Mouse (Mus musculus) midbrain, embryonic 10.5 days (tissue): ENCODE results near the gene Tmem44. TPM values are rescaled to one million over a fixed set of nuclear protein-coding genes. Genes with fewer than 3 reads are reported as not detected.

Source experiments
- DNase-seq: peaks from one replicate; pipeline ENCODE4 v3.0.0-alpha.2; 2017; ENCODE audit warnings: low spot score
- H3K27ac ChIP-seq: fragments of 300-500 bp; sonication (generic); replicated peaks from 2 replicates; pipeline ENCODE4 v1.5.1; 2016; ENCODE audit warnings: mild to moderate bottlenecking
- H3K27me3 ChIP-seq: fragments of 300-500 bp; sonication (generic); 2 replicates; pipeline ENCODE4 v1.6.1; 2016; ENCODE audit warnings: low read depth, mild to moderate bottlenecking; ENCODE audit not compliant: poor library complexity, severe bottlenecking
- H3K36me3 ChIP-seq: fragments of 300-500 bp; sonication (generic); 2 replicates; pipeline ENCODE4 v1.6.1; 2016; ENCODE audit warnings: mild to moderate bottlenecking, moderate library complexity
- H3K4me1 ChIP-seq: fragments of 300-500 bp; sonication (generic); 2 replicates; pipeline ENCODE4 v1.6.1; 2016
- H3K4me3 ChIP-seq: fragments of 300-500 bp; sonication (generic); 2 replicates; pipeline ENCODE4 v1.5.1; 2016; ENCODE audit warnings: mild to moderate bottlenecking, moderate library complexity
- H3K9me3 ChIP-seq: fragments of 300-500 bp; sonication (generic); replicated peaks from 2 replicates; pipeline ENCODE4 v1.6.1; 2016; ENCODE audit warnings: mild to moderate bottlenecking
- WGBS: fragments of 180-500 bp; shearing (Covaris S2); methylation state at CpG from one replicate; pipeline ENCODE4 v1.1.7; 2016; 5-methylcytosine and 5-hydroxymethylcytosine counted together
- polyA plus RNA-seq: library from polyadenylated mRNA; unstranded; fragments of >200 nt; fragmentation: Nextera tagmentation; extraction: Ambion mirVana; gene quantifications from 2 replicates; pipeline ENCODE4 v1.2.1, GENCODE M21; 2016

Gene Tmem44
- polyA plus RNA-seq, 1 experiment from 2014 or later: 21.6 TPM

DNA sequence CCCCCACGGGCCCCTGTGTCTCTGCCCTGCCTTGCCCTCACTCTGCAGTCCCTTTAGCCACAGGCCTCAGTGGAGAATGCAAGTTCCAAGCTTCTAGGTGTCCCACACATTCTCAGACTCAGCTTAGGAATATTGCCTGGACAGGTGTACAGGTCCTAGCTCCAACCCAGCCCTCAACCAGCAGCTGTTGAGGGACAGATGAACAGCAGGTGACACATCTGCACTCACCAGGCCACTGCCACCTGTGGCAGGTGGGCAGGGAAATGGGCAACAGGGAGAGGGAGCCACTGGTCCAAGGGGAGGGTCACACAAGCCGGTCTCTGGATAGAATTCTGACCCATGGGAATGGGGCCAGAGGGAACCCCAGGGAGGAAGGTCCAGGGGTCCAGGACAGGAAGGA lies 22.8 kb downstream of the Tmem44 start:
- Histone ChIP-seq H3K27ac (no peak overlapping the region), H3K4me1 (peaks cover 5% of the 10 kb centered on the region; the same call in 1 of the 2 replicates), H3K27me3 (no peaks in the 10 kb centered on the region), H3K9me3 (no peaks in the 10 kb centered on the region), H3K36me3 (peaks cover 52% of the 10 kb centered on the region), H3K4me3 (no peak overlapping the region)
- WGBS: 63% methylated on average over 2 of the region's 2 CpGs
- no peak for DNase-seq

- no peaks in the 10 kb centered on the region for H3K27me3 ChIP-seq
- WGBS: 90% methylated on average over 14 of the region's 14 CpGs
- peaks cover 64% of the 10 kb centered on the region for H3K36me3 ChIP-seq
- no peak for DNase-seq
- no peaks in the 10 kb centered on the region for H3K9me3 ChIP-seq
- no peak overlapping the region for H3K4me3 ChIP-seq
- H3K27ac ChIP-seq: no peak overlapping the region
- no peaks in the 10 kb centered on the region for H3K4me1 ChIP-seq
These were observed 24.9 kb downstream of the Tmem44 start for GRCm38 (mm10) chr16:30525756-30526155.

- no peak for DNase-seq
- Histone ChIP-seq H3K4me1 (no peaks in the 10 kb centered on the region), H3K36me3 (peaks cover 59% of the 10 kb centered on the region), H3K27me3 (no peaks in the 10 kb centered on the region), H3K27ac (no peak overlapping the region), H3K4me3 (no peak overlapping the region), H3K9me3 (no peaks in the 10 kb centered on the region)
- WGBS: 92% methylated on average over 6 of the region's 6 CpGs
These were observed 26.2 kb downstream of the Tmem44 start for GRCm38 (mm10) chr16:30524481-30524880.

GRCm38 (mm10) chr16:30522253-30522940 lies 28.2 kb downstream of the Tmem44 start:
- DNase-seq: no peak
- Histone ChIP-seq H3K4me3 (no peak overlapping the region), H3K4me1 (no peaks in the 10 kb centered on the region), H3K27ac (no peak overlapping the region), H3K36me3 (peaks cover 41% of the 10 kb centered on the region), H3K9me3 (no peaks in the 10 kb centered on the region), H3K27me3 (no peaks in the 10 kb centered on the region)
- WGBS: 63% methylated on average over 10 of the region's 10 CpGs

DNA sequence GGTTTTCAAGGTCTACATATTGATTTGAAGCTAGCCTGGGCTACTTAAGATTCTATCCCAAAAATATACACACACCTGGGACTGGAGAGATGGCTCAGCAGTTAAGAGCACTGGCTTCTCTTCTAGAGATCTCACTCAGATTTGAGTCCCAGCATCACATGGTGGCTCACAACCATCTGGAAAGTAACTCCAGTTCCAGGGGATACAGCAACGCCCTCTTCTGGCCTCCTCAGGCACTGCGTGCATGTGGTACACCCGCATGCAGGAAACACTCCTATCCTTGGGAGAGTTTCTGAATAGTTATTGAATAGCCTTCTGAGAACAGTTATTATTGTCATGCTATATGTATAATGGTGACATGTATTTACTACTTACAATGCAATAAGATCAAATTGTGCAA lies 29.5 kb downstream of the Tmem44 start:
- 58% methylated on average over 3 of the region's 3 CpGs for WGBS
- Histone ChIP-seq H3K27ac (no peak overlapping the region), H3K9me3 (no peaks in the 10 kb centered on the region), H3K4me3 (no peak overlapping the region), H3K36me3 (peaks cover 46% of the 10 kb centered on the region), H3K27me3 (no peaks in the 10 kb centered on the region), H3K4me1 (no peaks in the 10 kb centered on the region)
- DNase-seq: no peak

GRCm38 (mm10) chr16:30520361-30520823 lies 30.2 kb downstream of the Tmem44 start:
- peaks cover 47% of the 10 kb centered on the region for H3K36me3 ChIP-seq
- H3K4me1 ChIP-seq: no peaks in the 10 kb centered on the region
- H3K27ac ChIP-seq: no peak overlapping the region
- H3K27me3 ChIP-seq: no peaks in the 10 kb centered on the region
- WGBS: 39% methylated on average over 9 of the region's 9 CpGs
- DNase-seq: peak; percentile 61
- no peak overlapping the region for H3K4me3 ChIP-seq
- H3K9me3 ChIP-seq: no peaks in the 10 kb centered on the region

DNA sequence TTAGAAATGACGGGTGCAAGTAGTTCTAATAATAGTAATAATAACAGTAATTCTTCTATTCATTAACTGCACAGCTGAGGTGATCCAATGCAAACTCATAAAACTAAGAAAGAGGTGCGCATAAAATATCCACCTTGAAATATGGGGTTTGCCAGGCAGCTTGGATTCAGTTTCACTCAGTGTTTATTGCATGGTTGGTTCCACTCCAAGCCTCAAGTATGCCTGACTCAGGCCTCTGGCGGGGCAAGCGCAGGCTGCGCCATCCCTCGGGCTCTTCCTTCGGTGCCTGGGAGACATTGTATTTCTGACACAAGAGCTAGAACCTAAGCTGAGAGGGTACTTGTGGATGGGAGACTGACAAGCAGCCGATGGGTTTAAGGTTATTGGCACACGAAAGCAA lies 32.0 kb downstream of the Tmem44 start:
- peaks cover 45% of the 10 kb centered on the region for H3K36me3 ChIP-seq
- no peak overlapping the region for H3K27ac ChIP-seq
- WGBS: 89% methylated on average over 9 of the region's 9 CpGs
- H3K27me3 ChIP-seq: no peaks in the 10 kb centered on the region
- H3K4me3 ChIP-seq: no peak overlapping the region
- no peak for DNase-seq
- H3K9me3 ChIP-seq: no peaks in the 10 kb centered on the region
- H3K4me1 ChIP-seq: no peaks in the 10 kb centered on the region

- WGBS: 74% methylated on average over 11 of the region's 11 CpGs
- no peaks in the 10 kb centered on the region for H3K27me3 ChIP-seq
- H3K36me3 ChIP-seq: peaks cover 42% of the 10 kb centered on the region
- no peak for DNase-seq
- peaks cover 2% of the 10 kb centered on the region for H3K4me1 ChIP-seq
- H3K27ac ChIP-seq: no peak overlapping the region
- H3K4me3 ChIP-seq: no peak overlapping the region
- no peaks in the 10 kb centered on the region for H3K9me3 ChIP-seq
These were observed 32.9 kb downstream of the Tmem44 start for GRCm38 (mm10) chr16:30517666-30518283.

DNA sequence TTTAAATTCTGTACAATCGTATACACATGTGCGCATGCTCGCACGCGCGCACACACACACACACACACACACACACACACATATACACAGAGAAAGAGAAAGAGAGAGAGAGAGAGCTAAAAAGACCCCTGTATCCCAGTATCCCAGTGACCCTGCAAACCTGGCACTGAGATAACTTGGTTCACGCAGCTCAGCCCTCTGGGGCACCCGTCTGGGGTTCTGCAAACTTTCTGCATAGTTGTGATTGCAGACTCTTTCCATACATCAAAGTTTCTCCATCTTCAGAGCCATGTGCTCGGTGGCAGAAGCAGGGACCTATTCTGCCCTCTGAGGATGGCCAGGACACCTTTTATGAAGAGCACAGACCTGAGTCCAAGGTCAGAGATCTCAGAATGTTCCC lies 33.6 kb downstream of the Tmem44 start:
- DNase-seq: no peak
- Histone ChIP-seq H3K27me3 (no peaks in the 10 kb centered on the region), H3K36me3 (peaks cover 34% of the 10 kb centered on the region), H3K4me3 (no peak overlapping the region), H3K9me3 (no peaks in the 10 kb centered on the region), H3K27ac (no peak overlapping the region), H3K4me1 (peaks cover 10% of the 10 kb centered on the region)
- 94% methylated on average over 9 of the region's 9 CpGs for WGBS

- Histone ChIP-seq H3K9me3 (no peaks in the 10 kb centered on the region), H3K27me3 (no peaks in the 10 kb centered on the region), H3K36me3 (peaks cover 31% of the 10 kb centered on the region), H3K27ac (no peak overlapping the region), H3K4me3 (no peak overlapping the region), H3K4me1 (peaks cover 21% of the 10 kb centered on the region)
- no peak for DNase-seq
- WGBS: 63% methylated on average over 12 of the region's 12 CpGs
These were observed 35.2 kb downstream of the Tmem44 start for GRCm38 (mm10) chr16:30515418-30515817.

GRCm38 (mm10) chr16:30513050-30514024 lies 37.3 kb downstream of the Tmem44 start:
- Histone ChIP-seq H3K27me3 (peaks cover 10% of the 10 kb centered on the region), H3K9me3 (no peaks in the 10 kb centered on the region), H3K36me3 (peaks cover 31% of the 10 kb centered on the region), H3K4me1 (peaks cover 25% of the 10 kb centered on the region), H3K27ac (no peak overlapping the region), H3K4me3 (no peak overlapping the region)
- WGBS: 87% methylated on average over 20 of the region's 20 CpGs
- DNase-seq: no peak

DNA sequence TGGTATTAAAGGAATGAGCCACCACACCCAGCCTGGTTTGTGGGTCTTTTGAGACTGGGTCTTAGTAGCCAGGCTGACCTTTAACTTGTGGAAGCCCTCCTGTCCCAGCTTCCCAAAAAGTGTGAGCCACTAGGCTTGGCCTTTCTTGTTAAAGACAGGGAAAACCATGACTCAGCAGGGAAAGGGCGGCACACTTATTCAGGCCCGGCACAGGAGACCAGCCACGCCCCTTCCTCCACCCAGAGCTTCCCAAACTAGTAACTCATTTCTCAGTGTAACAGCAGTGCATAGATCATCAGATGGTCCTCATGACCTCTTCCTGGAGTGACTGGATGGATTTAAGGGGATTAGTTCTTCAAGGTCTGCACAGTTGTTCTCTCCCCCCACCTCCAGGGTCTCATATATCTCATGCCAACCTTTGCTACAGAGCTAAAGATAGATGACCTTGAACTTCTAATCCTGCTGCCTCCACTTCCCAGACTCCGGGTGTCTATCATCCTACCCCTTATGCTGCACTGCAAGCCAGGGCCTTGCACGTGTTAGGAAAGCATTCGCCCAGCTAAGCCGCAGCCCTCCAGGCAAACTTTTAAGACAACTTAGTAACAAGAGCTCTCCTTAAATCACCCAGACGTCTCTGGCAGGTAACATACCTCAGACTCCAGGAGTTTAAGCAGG lies 38.1 kb downstream of the Tmem44 start:
- no peak for DNase-seq
- Histone ChIP-seq H3K27ac (no peak overlapping the region), H3K4me3 (no peak overlapping the region), H3K4me1 (peaks cover 25% of the 10 kb centered on the region), H3K27me3 (peaks cover 10% of the 10 kb centered on the region), H3K36me3 (peaks cover 31% of the 10 kb centered on the region), H3K9me3 (no peaks in the 10 kb centered on the region)
- WGBS: 59% methylated on average over 8 of the region's 8 CpGs
